Mouse (Mus musculus): Measurements from ENCODE around the gene Pah. TPM values are rescaled to one million over a fixed set of nuclear protein-coding genes. Genes with fewer than 3 reads are reported as not detected.

Pah gene
- polyA plus RNA-seq, 1 experiment from 2014 or later = not detected

DNA sequence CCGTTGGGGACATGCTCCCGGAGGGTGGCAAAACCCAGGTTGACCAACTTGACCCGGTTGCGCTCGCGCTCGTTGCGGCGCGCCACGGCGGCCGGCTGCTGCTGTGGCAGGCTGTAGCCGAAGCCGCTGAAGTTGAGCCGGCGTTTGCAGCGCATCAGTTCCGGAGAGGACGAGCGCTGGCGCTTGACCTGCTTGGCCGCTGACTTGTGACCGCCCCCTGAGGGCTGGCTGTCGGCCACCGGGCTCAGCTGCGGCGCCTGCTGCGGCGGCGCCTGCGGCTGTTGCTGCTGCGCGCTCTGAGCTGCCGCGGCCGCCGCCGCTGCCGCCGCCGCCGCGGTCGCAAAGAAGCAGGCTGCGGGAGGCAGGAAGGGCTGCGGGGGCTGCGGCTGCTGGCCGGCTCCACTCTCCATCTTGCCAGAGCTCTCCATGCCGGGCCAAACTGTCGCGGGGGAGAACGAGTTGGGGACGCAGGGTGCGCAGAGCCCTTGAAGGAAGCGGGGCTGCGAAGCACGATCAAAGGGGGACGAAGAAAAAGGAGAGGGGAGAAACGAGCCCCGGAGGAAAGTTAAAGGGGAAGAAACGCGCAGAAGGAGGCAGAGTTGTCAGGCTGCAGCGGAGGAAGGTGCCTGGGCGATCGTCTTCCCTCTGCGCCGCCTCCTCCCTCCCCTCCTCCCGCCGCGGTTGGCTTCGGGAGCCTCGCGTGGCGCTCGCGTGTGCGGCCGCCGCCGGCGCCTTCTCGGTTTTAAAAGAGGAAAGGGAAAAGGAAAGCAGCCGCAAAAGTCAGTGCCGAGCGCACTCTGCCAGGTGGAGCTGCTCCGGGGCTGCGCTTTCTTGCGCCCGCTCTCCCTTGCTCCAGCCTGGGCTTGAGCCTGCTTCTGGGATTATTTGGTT lies 28.7 kb upstream of the Pah start:
- no peaks in the 10 kb centered on the region for H3K36me3 ChIP-seq
- H3K27me3 ChIP-seq (ENCODE audit: low read depth, poor library complexity, severe bottlenecking) = peaks cover 98% of the 10 kb centered on the region
- peak overlapping the region; percentile 65 for H3K4me3 ChIP-seq
- no peaks in the 10 kb centered on the region for H3K9me3 ChIP-seq (replicated peaks)
- peak; percentile 72 for DNase-seq (ENCODE audit: low spot score)
- H3K4me1 ChIP-seq = peaks cover 41% of the 10 kb centered on the region
- peak overlapping the region; percentile 53; the same call in 1 of the 2 replicates for H3K27ac ChIP-seq
- WGBS = under 1% methylated on average over 76 of the region's 90 CpGs

DNA sequence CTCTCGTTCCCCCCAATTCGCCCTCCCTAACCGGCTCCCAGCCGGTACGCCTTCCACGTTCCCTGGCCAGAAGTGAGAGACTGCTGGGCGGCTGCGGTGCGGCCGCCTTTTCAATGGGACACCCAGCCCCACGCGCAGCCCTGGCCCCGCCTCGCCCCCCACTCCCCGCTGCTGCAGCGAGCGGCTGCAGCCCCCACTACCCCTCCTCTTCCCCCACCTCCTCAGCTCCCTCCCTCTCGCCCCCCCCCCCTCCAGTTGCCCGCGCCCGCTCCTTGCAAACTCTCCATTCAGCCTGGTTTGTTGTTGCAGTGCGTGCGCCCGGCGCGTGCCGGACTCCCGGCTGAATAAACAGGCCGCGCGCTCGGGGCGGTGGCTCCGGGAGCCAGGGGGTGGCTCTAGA lies 28.0 kb upstream of the Pah start, which contains the start of gene Ascl1:
Gene Ascl1 (minus strand): TSS at position 85 of the 400 bp plus-strand sequence.
- Histone ChIP-seq H3K4me3 (peak within 1 kb of the TSS; percentile 65), H3K9me3 (replicated peaks) (no peaks in the 10 kb centered on the region), H3K27ac (peak within 1 kb of the TSS; percentile 53; the same call in 1 of the 2 replicates), H3K4me1 (peaks cover 37% of the 10 kb centered on the region), H3K36me3 (no peaks in the 10 kb centered on the region), H3K27me3 (ENCODE audit: low read depth, poor library complexity, severe bottlenecking) (peaks cover 98% of the 10 kb centered on the region)
- under 1% methylated on average over 33 of the region's 34 CpGs for WGBS
- peak; percentile 63 for DNase-seq (ENCODE audit: low spot score)

DNA sequence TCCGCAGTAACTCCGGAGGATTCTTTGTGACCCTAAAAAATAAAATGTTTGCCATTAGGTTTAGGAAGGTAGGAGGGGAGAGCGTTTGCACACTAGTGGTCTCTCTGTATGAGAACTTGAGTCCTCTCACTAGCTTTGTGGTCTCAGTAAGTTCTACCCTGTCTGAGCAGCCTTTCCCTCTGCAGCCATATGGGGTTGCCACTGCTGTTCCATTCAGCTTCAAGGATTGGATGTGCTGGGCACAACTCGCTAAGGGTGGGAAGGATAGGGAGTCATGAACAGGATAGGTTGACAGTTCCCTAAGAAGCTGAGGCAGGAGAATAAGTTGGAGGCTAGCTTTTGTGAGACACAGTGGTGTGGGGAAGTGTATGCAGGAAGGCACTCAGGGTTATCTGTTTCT lies 27.4 kb upstream of the Pah start:
- peak; percentile 37 for DNase-seq (ENCODE audit: low spot score)
- WGBS = under 1% methylated on average over 4 of the region's 4 CpGs
- Histone ChIP-seq H3K4me3 (peak overlapping the region; percentile 65), H3K4me1 (peaks cover 33% of the 10 kb centered on the region), H3K27me3 (ENCODE audit: low read depth, poor library complexity, severe bottlenecking) (peaks cover 98% of the 10 kb centered on the region), H3K27ac (no peak overlapping the region), H3K36me3 (no peaks in the 10 kb centered on the region), H3K9me3 (replicated peaks) (no peaks in the 10 kb centered on the region)

DNA sequence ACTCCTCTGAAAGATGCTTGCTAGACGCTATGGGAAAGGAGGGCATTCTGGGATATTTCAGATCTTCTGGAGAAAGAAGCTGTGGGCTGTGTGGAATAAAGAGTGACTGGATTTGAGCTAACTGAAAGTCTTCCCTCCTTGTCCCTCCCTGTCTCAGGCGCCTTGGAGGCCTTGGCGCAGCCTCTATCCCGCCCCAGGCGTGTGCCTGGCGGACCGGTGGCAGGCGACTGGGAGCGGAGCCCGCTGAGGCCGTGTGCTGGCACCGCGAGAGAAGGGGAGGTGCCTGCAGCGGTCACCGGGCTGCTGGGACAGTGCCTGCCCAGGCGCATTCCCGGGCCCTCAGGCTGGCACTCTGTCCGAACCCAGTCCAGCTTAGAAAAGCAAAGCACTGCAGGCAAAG lies 27.0 kb upstream of the Pah start:
- peak; percentile 63 for DNase-seq (ENCODE audit: low spot score)
- under 1% methylated on average over 15 of the region's 18 CpGs for WGBS
- Histone ChIP-seq H3K36me3 (no peaks in the 10 kb centered on the region), H3K27me3 (ENCODE audit: low read depth, poor library complexity, severe bottlenecking) (peaks cover 97% of the 10 kb centered on the region), H3K9me3 (replicated peaks) (no peaks in the 10 kb centered on the region), H3K27ac (no peak overlapping the region), H3K4me3 (peak overlapping the region; percentile 65), H3K4me1 (peaks cover 30% of the 10 kb centered on the region)

DNA sequence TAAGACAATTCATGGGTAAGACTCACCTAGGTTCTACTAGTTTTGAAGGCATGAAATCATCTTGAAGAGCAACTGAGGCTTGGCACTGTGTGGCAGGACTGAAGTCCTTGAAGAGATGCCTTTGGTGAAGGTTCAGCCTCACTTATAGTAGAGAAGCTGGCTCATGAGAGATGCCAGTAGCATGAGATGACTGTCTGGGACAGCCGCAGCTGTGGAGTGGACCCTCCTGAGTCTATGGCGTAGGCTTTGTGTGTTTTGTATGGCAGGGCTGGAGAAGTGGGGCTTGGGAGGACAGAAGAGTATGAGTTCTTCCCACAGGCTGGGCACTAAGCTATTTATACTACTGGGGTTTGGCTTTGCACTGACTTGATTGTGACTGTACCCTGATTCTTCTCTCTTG lies 24.5 kb upstream of the Pah start:
- no peaks in the 10 kb centered on the region for H3K36me3 ChIP-seq
- peaks cover 39% of the 10 kb centered on the region for H3K4me1 ChIP-seq
- WGBS = 92% methylated on average over 2 of the region's 2 CpGs
- H3K27ac ChIP-seq = no peak overlapping the region
- DNase-seq (ENCODE audit: low spot score) = no peak
- H3K9me3 ChIP-seq (replicated peaks) = no peaks in the 10 kb centered on the region
- H3K27me3 ChIP-seq (ENCODE audit: low read depth, poor library complexity, severe bottlenecking) = peaks cover 98% of the 10 kb centered on the region
- no peak overlapping the region for H3K4me3 ChIP-seq

DNA sequence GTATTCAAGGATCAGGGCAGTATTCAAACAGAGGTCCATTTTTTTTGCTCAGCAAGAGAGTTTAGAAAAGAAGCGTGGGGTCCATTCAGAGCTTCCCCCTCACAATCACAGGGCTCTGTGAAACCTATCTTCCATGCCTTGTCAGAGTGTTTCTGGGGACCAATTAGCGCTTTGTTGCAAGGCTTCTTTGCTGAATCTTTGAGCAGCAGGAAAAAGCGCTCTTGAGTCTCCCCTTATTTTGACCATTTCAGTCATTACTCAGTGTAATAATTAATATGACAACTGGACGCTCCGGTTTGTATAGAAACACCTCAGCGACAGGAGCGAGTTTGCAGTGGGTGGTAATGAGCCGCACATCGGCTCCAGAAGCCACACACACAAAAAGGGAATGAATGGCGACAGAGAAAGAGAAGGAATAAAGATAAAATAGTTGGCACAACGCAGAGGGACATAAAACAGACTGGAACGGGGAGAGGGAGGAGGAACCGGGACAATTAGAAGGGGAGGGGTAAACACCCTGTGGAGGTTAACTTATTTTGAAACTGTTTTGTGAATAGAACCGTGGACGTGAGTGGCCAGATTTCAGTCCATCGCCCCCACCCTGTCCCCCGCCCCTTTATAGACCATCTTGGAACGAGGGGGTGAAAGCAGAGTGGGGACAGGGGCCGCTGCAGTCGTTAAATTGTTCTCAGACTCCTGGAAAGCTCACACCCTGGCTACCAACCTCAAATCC lies 20.5 kb upstream of the Pah start:
- Histone ChIP-seq H3K36me3 (no peaks in the 10 kb centered on the region), H3K9me3 (replicated peaks) (no peaks in the 10 kb centered on the region), H3K27me3 (ENCODE audit: low read depth, poor library complexity, severe bottlenecking) (peaks cover 75% of the 10 kb centered on the region), H3K27ac (no peak overlapping the region), H3K4me1 (peaks cover 10% of the 10 kb centered on the region), H3K4me3 (no peak overlapping the region)
- DNase-seq (ENCODE audit: low spot score) = no peak
- 24% methylated on average over 20 of the region's 20 CpGs for WGBS

DNA sequence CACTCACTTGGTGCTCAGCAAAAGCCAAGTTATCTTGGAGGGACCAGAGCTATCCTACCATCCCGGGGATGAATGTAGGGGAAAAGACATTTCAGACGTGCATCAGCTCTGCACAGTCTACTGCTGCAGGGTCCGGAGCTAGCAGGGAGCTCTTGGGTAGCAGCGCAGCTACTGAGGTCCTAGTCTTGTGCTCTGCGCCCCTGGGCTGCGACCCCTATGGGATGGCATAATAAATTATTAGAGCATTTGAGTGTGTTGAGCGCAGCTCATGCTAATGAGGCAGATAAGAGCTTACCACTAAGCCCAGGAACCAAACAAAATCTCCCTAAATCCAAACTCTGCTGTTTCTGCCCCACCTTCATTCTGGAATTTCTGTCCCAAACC lies 19.9 kb upstream of the Pah start:
- no peak for DNase-seq (ENCODE audit: low spot score)
- Histone ChIP-seq H3K36me3 (no peaks in the 10 kb centered on the region), H3K9me3 (replicated peaks) (no peaks in the 10 kb centered on the region), H3K27ac (no peak overlapping the region), H3K4me1 (peaks cover 10% of the 10 kb centered on the region), H3K4me3 (no peak overlapping the region), H3K27me3 (ENCODE audit: low read depth, poor library complexity, severe bottlenecking) (peaks cover 70% of the 10 kb centered on the region)
- 19% methylated on average over 7 of the region's 7 CpGs for WGBS

DNA sequence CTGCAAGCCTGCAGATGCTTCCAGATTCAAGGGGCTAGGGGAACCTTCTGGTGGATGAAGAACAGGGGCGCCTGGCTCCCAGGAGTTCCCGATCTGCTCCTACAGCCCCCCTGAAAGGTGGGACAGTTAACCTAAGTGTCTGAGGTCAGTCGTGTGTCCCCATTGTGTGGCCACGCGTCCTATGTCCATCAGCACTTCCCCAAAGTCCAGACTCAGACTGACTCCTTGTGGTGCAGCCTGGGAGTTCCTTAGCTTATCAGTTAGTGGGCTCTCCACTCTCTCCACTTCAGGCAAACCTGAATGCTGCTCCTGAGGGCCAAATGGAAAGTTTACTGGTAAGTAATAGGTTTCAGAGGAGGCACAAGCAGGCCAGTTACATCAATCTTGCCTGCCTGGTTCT lies 19.3 kb upstream of the Pah start:
- no peaks in the 10 kb centered on the region for H3K9me3 ChIP-seq (replicated peaks)
- no peaks in the 10 kb centered on the region for H3K36me3 ChIP-seq
- 23% methylated on average over 5 of the region's 5 CpGs for WGBS
- H3K4me3 ChIP-seq = no peak overlapping the region
- no peak overlapping the region for H3K27ac ChIP-seq
- no peak for DNase-seq (ENCODE audit: low spot score)
- H3K27me3 ChIP-seq (ENCODE audit: low read depth, poor library complexity, severe bottlenecking) = peaks cover 64% of the 10 kb centered on the region
- peaks cover 10% of the 10 kb centered on the region for H3K4me1 ChIP-seq

DNA sequence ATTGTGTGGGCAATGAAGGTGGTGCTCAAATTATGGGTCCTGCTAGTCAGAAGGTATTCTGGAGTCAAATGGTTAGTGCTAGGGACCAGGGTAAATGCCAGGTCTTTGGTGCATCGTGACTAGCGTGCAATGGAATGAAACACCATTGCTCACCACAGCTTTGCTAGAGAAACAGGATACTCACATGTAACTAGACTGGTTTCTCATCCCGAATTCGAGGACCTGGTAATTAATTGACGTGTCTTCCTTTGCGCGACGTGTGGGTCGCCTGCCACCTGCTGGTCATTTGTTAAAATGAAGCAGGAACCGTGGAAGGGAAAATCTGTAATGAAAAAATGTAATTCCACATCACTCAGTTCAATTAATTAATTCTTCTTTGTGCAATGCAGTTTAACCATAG lies 17.6 kb upstream of the Pah start:
- Histone ChIP-seq H3K36me3 (no peaks in the 10 kb centered on the region), H3K27ac (no peak overlapping the region), H3K9me3 (replicated peaks) (no peaks in the 10 kb centered on the region), H3K4me1 (peaks cover 10% of the 10 kb centered on the region), H3K4me3 (no peak overlapping the region), H3K27me3 (ENCODE audit: low read depth, poor library complexity, severe bottlenecking) (peaks cover 48% of the 10 kb centered on the region)
- peak; percentile 51 for DNase-seq (ENCODE audit: low spot score)
- WGBS = 2% methylated on average over 10 of the region's 10 CpGs

DNA sequence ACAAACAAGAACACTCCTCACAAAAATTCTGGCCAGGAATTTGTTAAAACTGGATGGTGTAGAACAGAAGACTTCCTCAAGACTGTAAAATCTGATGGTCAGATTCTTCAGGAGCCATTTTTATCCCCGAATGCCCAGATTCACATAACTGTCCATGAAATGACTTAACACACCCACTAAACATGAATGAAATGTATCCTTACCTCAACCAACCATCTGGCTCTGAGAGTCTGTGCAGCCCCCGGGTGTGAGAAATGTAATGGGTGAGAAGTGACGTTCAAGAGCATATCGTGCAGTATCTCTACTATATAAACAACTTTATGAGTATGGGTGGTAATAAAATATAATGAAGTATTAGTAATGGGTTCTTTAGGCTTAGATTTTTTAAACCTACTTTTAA lies 13.0 kb upstream of the Pah start:
- Histone ChIP-seq H3K36me3 (no peaks in the 10 kb centered on the region), H3K4me3 (no peak overlapping the region), H3K4me1 (no peaks in the 10 kb centered on the region), H3K27ac (no peak overlapping the region), H3K9me3 (replicated peaks) (no peaks in the 10 kb centered on the region), H3K27me3 (ENCODE audit: low read depth, poor library complexity, severe bottlenecking) (peaks cover 3% of the 10 kb centered on the region)
- WGBS = 89% methylated on average over 4 of the region's 4 CpGs
- DNase-seq (ENCODE audit: low spot score) = no peak

DNA sequence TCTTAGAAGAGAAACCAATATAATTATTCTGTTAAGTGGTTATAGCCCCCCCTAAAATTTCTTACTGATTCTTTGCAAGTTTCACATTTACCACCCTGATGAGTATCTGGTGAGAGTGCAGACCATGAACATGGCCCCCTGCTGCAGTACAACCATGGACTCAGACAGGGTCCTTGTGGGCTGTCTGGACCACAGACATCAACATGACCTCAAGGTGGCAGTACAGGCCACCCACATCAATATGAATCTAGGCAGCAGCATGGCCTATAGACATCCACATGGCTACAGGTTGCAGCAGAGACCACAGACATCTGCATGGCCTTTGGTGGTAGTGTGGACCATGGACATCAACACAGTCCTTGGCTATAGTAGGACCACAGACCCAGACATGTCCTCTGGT lies 8.5 kb upstream of the Pah start:
- Histone ChIP-seq H3K4me3 (no peak overlapping the region), H3K27me3 (ENCODE audit: low read depth, poor library complexity, severe bottlenecking) (no peaks in the 10 kb centered on the region), H3K9me3 (replicated peaks) (no peaks in the 10 kb centered on the region), H3K4me1 (no peaks in the 10 kb centered on the region), H3K27ac (no peak overlapping the region), H3K36me3 (no peaks in the 10 kb centered on the region)
- DNase-seq (ENCODE audit: low spot score) = no peak

DNA sequence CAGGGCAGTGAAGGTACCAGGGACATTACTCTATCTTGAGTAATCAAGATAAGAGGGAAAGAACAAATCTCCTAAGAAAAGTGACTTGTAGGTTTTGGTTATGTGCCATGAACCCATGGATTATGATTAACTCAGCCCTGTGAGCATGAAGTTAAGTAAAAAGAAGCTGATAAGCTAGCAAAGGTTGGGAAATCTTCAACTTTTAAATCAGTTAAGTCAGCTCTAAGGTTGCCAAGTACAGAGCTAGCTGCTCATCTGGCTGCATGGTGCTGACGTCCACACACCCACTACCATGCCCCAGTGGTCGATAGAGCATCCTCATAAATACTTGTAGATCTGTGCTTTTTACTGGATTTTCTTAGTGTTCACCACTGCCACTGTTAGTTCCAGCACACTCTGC lies 3.0 kb upstream of the Pah start:
- Histone ChIP-seq H3K36me3 (no peaks in the 10 kb centered on the region), H3K4me3 (no peak overlapping the region), H3K9me3 (replicated peaks) (no peaks in the 10 kb centered on the region), H3K27me3 (ENCODE audit: low read depth, poor library complexity, severe bottlenecking) (0 out of 2 replicates have a peak, but pooled peaks cover 4% of the 10 kb centered on the region), H3K27ac (no peak overlapping the region), H3K4me1 (no peaks in the 10 kb centered on the region)
- WGBS = 87% methylated on average over 2 of the region's 2 CpGs
- no peak for DNase-seq (ENCODE audit: low spot score)

DNA sequence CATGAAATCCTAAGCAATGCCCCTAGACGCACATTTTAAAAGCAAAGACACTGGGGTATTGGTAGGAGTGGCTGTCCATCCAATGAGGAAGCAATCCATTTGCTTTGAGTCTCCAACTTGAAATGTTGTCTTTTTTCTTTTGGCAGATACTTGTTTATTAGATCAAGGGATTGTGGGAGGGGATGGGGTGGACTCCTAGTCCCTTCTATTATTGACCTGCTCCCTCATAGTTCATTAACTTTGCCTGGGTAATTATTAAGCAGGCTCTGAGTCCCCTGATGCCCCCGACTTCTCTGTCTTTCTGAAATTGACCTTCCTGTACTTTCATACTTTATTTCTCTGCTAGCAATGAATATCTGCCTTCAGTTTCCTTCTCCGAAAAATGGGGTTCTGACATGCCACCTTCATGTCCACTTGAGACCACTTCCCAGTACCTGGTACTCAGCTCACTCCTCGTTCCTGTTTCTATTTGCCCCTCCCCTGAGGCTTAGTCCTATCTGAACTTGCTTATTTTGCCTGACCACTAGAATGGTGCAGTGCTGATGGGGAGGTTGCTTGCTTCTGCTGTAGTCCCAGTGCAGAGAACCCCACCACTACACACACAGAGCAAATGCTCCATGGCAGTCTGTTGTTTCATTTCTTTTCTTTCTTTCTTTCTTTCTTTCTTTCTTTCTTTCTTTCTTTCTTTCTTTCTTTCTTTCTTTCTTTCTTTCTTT lies 1.0 kb upstream of the Pah start:
- H3K27me3 ChIP-seq (ENCODE audit: low read depth, poor library complexity, severe bottlenecking) = 0 out of 2 replicates have a peak, but pooled peaks cover 4% of the 10 kb centered on the region
- no peaks in the 10 kb centered on the region for H3K36me3 ChIP-seq
- no peaks in the 10 kb centered on the region for H3K9me3 ChIP-seq (replicated peaks)
- H3K4me1 ChIP-seq = no peaks in the 10 kb centered on the region
- no peak overlapping the region for H3K27ac ChIP-seq
- DNase-seq (ENCODE audit: low spot score) = no peak
- 87% methylated on average over 4 of the region's 4 CpGs for WGBS
- H3K4me3 ChIP-seq = no peak overlapping the region
